Mouse (Mus musculus) midbrain, embryonic 13.5 days (tissue): Measurements from ENCODE around the gene Psma5. TPM values are rescaled to one million over a fixed set of nuclear protein-coding genes. Genes with fewer than 3 reads are reported as not detected.

ENCODE experiments used
- ATAC-seq: fragments of 200-750 bp; cut with Nextera tagmentation; 2 replicates; pipeline ENCODE4 v1.8.0; 2017; ENCODE audit warnings: mild to moderate bottlenecking, moderate TSS enrichment, moderate library complexity
- H3K27ac ChIP-seq: fragments of 300-500 bp; sonication (generic); 2 replicates; pipeline ENCODE4 v1.5.1; 2015; ENCODE audit warnings: inconsistent platforms, mild to moderate bottlenecking, moderate library complexity
- H3K27me3 ChIP-seq: fragments of 300-500 bp; sonication (generic); 2 replicates; pipeline ENCODE4 v1.6.1; 2015; ENCODE audit warnings: mild to moderate bottlenecking, inconsistent platforms
- H3K36me3 ChIP-seq: fragments of 300-500 bp; sonication (generic); 2 replicates; pipeline ENCODE4 v1.6.1; 2015; ENCODE audit warnings: mild to moderate bottlenecking, inconsistent platforms
- H3K4me1 ChIP-seq: fragments of 300-500 bp; sonication (generic); replicated peaks from 2 replicates; pipeline ENCODE4 v1.6.1; 2015; ENCODE audit warnings: inconsistent platforms
- H3K4me2 ChIP-seq: fragments of 300-500 bp; sonication (generic); replicated peaks from 2 replicates; pipeline ENCODE4 v1.6.1; 2015; ENCODE audit warnings: moderate library complexity, mild to moderate bottlenecking, inconsistent platforms
- H3K4me3 ChIP-seq: fragments of 300-500 bp; sonication (generic); replicated peaks from 2 replicates; pipeline ENCODE4 v1.5.1; 2015; ENCODE audit warnings: mild to moderate bottlenecking, inconsistent platforms
- H3K9ac ChIP-seq: fragments of 300-500 bp; sonication (generic); replicated peaks from 2 replicates; pipeline ENCODE4 v1.6.1; 2015; ENCODE audit warnings: mild to moderate bottlenecking, inconsistent platforms
- H3K9me3 ChIP-seq: fragments of 300-500 bp; sonication (generic); 2 replicates; pipeline ENCODE4 v1.6.1; 2016; ENCODE audit warnings: mild to moderate bottlenecking, inconsistent platforms
- WGBS: fragments of 180-500 bp; shearing (Covaris S2); methylation state at CpG from one replicate; pipeline ENCODE4 v1.1.7; 2015; 5-methylcytosine and 5-hydroxymethylcytosine counted together
- polyA plus RNA-seq: library from polyadenylated mRNA; unstranded; fragments of >200 nt; fragmentation: Nextera tagmentation; extraction: Ambion mirVana; gene quantifications from 2 replicates; pipeline ENCODE4 v1.2.1, GENCODE M21; 2015

Psma5 gene
- polyA plus RNA-seq, 1 experiment from 2014 or later = 257 TPM

DNA sequence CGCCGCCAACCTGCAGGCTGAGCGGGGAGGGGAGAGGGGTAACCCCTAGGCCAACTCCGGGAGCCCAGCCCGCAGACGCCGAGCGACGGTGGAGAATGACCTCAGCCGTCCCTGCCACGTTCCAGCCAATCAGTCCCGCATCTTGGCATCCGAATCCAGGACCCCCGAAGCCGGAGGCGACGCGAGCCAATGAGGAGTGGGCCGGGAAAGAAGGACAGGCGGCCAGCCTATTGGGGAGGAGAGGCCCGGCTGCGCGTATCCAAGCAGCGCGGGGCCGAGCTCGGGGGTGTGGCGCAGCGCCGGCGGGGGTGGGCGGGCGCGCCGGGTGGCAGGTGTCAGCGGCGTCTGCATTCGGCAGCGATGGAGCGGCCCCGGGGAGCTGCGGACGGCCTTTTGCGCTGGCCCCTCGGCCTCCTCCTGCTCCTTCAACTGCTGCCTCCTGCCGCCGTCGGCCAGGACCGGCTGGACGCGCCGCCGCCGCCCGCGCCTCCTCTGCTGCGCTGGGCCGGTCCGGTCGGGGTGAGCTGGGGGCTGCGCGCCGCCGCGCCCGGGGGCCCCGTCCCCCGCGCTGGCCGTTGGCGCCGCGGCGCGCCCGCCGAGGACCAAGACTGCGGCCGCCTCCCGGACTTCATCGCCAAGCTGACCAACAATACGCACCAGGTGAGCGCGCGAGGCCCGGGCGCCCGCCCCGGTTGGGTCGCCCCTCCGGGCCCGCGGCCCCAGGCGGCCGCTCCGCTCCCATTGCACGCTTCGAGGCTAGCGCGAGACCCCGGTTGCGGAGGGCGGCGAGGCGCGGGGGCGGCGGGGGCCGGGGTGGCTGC, 27.3 kb downstream of the Psma5 start, which contains the start of gene Sort1:
Sort1 (plus strand) TSS at position 302 of the 821 bp plus-strand sequence.
- peak within 1 kb of the TSS; percentile 98 for H3K4me3 ChIP-seq
- H3K27me3 ChIP-seq = no peaks in the 10 kb centered on the region
- under 1% methylated on average over 83 of the region's 109 CpGs for WGBS
- H3K4me1 ChIP-seq = peaks cover 53% of the 10 kb centered on the region
- H3K27ac ChIP-seq = peak within 1 kb of the TSS; percentile 91
- no peaks in the 10 kb centered on the region for H3K9me3 ChIP-seq
- peak within 1 kb of the TSS; percentile 71 for H3K4me2 ChIP-seq
- peak within 1 kb of the TSS; percentile 96 for H3K9ac ChIP-seq
- H3K36me3 ChIP-seq = peaks cover 10% of the 10 kb centered on the region; the same call in 1 of the 2 replicates
- peak; percentile 99 for ATAC-seq

DNA sequence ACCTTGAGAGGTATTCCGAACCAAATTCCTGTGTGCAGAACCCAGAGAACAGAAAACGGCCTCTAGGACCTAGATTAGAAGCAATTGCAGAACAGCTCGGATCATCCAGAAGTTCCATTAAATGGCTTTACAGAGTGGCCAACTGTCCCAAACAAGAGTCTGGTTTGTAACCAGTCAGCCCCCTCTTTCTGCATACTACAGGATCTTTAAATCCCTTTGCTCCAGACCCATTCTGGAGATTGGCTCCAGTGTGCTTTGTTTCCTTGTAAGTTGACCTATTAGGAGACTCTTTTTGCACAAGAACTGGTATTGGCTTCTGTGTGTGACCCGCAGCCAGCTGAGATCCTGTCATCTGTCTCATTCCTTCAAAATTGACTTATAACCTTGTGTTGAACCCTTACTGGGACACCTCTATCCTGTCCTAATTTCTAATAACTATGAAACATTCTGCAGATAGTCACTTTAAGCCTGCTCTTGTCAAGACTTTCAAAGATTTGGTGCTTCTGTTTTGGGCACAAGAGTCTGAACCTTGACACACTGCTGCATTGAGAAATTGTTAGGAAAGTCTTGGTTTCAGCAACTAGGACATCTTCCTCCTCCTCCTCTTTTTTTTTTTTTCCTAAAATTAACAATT, 28.5 kb downstream of the Psma5 start:
- peak overlapping the region; percentile 71 for H3K4me2 ChIP-seq
- no peak overlapping the region for H3K27ac ChIP-seq
- H3K4me1 ChIP-seq = peaks cover 63% of the 10 kb centered on the region
- no peak for ATAC-seq
- peak overlapping the region; percentile 98 for H3K4me3 ChIP-seq
- H3K9ac ChIP-seq = peak overlapping the region; percentile 96
- 46% methylated on average over 4 of the region's 4 CpGs for WGBS
- peaks cover 1% of the 10 kb centered on the region; the same call in 1 of the 2 replicates for H3K36me3 ChIP-seq
- H3K9me3 ChIP-seq = no peaks in the 10 kb centered on the region
- no peaks in the 10 kb centered on the region for H3K27me3 ChIP-seq

DNA sequence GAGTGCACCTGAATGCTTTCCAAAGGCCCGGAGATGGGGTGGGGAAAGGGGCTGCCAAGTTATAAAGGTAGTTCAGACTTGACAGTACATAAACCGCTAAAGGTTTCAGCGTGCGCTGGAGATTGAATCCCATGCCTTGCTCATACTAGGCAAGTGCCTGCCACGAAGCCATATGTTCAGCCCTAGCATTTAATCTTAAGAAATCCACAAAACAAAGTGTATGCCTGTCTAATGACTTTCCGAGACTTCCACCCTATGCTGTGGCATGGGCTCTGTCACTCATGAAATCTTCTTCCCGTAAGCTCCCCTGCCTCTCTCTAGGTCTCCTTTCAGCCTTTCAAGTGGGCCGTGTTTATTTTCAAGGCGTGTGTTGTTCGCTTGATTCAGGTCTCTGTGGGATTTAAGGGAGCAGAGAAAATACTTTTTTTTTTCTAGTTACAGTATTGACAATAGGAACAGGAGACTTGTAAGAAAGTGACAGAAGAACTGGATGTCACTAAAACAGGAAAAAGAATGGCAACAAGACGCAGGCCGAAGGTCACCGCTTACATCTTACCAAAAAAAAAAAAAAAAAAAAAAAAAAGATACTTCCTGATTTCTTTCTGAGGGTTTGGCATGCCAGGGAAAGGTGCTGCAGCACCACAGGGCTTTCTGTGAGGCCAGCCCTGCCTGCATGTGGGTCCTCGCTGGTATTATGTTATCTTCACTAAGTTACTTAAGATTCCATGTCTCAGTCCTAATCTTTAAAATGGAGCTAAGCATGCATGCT, 30.1 kb downstream of the Psma5 start:
- Histone ChIP-seq H3K4me1 (peaks cover 75% of the 10 kb centered on the region), H3K27me3 (no peaks in the 10 kb centered on the region), H3K27ac (peak overlapping the region; percentile 57; the same call in 1 of the 2 replicates), H3K9ac (peak overlapping the region; percentile 39; the same call in 1 of the 2 replicates), H3K36me3 (0 out of 2 replicates have a peak, but pooled peaks cover 2% of the 10 kb centered on the region), H3K4me2 (peak overlapping the region; percentile 71), H3K9me3 (no peaks in the 10 kb centered on the region), H3K4me3 (peak overlapping the region; percentile 11)
- 56% methylated on average over 14 of the region's 14 CpGs for WGBS
- no peak for ATAC-seq

DNA sequence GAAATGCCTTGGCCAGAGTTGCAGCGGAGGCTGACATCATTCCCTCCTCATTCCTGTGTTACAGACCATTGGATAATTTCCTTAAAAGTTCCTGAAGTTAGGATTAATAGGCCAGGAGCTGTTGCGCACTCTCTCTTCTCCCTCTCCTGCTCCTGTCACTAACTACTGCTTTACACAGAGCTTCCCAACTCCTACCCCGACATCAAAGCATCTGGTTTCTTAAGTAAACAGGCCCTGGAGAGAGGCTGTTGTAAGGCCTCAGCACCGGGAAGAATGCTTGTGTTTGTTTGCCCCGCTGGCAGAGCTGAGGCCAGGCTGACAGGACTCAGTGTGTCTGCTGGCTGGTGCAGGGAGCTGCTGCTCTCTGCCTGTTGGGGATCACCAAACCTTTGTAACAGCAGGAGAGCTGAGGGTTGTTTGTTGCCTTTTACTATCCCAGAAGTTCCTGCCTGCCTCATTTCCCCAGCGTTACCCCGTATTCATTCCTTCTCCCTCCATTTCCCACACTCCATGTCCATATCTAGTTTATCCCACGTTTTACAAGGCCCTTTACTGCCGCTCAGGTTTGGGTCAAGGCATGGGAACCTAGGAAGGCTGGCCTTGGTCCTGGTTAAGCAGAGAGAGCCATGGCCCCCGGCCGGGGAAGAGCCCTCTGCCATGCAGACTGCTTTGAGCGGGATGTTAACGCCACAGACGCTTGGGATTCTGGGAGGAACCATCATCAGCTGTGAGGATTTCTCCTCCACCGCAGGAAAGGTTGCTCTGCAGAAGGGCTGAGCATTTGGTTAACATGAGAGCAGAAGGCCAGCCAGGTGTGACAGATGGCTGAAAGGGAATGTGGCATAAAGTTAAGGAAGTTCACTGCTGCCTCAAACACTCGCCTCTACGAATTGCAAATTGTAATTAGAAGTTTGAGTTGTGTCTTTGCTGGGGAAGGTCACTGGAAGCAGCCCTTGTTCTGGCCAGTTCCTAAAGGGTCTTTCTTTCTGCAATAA, 31.4 kb downstream of the Psma5 start:
- Histone ChIP-seq H3K9ac (peak overlapping the region; percentile 57), H3K4me3 (peak overlapping the region; percentile 2)
- no peak for ATAC-seq

DNA sequence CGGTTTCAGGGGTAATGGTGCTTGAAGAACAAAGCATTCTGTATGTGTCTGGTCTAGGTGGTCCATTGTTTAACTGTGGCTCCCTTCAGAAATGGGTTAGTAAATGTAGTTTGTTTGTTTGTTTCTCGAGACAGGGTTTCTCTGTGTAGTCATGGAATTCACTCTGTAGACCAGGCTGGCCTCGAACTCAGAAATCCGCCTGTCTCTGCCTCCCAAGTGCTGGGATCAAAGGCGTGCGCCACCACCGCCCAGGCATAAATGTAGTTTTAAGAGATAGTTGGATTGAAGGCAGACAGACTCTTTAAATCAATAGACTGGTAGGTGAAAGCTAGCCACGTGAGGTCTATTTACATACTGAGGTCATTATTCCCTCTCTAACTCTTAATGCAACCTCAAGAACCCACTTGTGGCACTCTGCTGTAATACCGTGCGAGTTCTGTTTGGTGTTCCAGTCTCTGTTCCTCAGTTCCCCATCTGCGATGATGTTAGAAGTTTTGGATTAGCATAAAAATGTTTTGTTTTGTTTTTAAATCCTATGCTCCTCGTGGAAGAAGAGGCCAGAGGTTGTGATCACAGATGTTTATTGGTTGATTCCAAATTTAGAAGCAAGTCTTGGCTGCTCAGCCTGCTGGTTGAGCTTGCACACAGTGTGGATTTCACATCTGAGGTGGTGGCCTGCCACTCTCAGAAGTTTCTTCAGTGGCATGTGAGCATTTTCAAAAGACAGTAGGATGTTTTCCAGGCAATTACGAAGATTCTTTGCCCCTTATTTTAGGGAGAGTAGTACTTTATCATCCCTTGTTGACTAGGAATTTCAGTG, 32.8 kb downstream of the Psma5 start:
- no peak for ATAC-seq

More for the DNA sequence above, 31.4 kb downstream of the Psma5 start:
- H3K36me3 ChIP-seq = 0 out of 2 replicates have a peak, but pooled peaks cover 2% of the 10 kb centered on the region
- H3K9me3 ChIP-seq = no peaks in the 10 kb centered on the region
- 12% methylated on average over 17 of the region's 17 CpGs for WGBS
- H3K27me3 ChIP-seq = no peaks in the 10 kb centered on the region
- peaks cover 72% of the 10 kb centered on the region for H3K4me1 ChIP-seq
- H3K27ac ChIP-seq = peak overlapping the region; percentile 57
- H3K4me2 ChIP-seq = peak overlapping the region; percentile 71

DNA sequence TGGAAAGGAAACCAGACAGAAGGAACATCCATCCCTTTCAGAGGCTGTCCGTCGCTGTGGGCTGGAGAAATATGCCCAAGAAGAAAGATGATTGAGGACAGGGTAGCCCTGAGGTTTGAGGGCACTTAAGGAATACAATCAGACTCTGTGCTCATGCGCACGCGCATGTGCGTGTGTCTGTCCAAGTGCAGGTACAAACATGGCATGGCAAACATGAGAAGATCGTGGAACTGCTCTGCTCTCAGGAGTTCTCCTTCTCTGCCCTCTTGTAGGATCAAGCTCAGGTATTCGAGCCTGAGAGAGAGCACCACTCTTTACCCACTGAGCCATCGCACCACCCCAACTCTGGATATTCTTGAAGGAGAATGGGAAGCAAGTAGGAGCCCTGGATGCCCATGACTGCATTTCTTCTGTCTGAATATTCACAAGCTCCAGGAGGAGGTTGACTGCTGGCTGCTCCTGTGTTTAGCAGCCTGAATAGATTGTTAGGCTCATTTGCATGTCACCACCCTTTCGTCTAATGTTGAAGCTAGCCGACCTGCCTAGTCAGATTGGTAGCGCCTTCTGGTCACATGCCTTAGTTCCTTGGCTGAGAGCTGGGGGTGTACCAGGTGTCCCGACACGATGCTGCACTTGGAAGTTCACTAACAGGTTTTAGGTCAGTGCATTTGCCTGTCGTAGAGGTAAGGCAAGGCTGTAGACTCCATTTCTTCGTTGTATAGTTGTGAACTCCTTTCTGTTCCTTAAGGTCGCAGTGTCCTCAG, 34.5 kb downstream of the Psma5 start:
- H3K27ac ChIP-seq = no peak overlapping the region
- no peak overlapping the region for H3K4me2 ChIP-seq
- H3K9me3 ChIP-seq = no peaks in the 10 kb centered on the region
- H3K4me1 ChIP-seq = peaks cover 81% of the 10 kb centered on the region
- WGBS = 71% methylated on average over 17 of the region's 17 CpGs
- no peak overlapping the region for H3K9ac ChIP-seq
- no peak overlapping the region for H3K4me3 ChIP-seq
- no peak for ATAC-seq
- H3K36me3 ChIP-seq = 0 out of 2 replicates have a peak, but pooled peaks cover 2% of the 10 kb centered on the region
- no peaks in the 10 kb centered on the region for H3K27me3 ChIP-seq

More for the DNA sequence above, 32.8 kb downstream of the Psma5 start:
- H3K36me3 ChIP-seq = 0 out of 2 replicates have a peak, but pooled peaks cover 2% of the 10 kb centered on the region
- peaks cover 80% of the 10 kb centered on the region for H3K4me1 ChIP-seq
- H3K27ac ChIP-seq = no peak overlapping the region
- H3K27me3 ChIP-seq = no peaks in the 10 kb centered on the region
- H3K9ac ChIP-seq = no peak overlapping the region
- no peak overlapping the region for H3K4me3 ChIP-seq
- 81% methylated on average over 13 of the region's 13 CpGs for WGBS
- H3K4me2 ChIP-seq = no peak overlapping the region
- H3K9me3 ChIP-seq = no peaks in the 10 kb centered on the region

DNA sequence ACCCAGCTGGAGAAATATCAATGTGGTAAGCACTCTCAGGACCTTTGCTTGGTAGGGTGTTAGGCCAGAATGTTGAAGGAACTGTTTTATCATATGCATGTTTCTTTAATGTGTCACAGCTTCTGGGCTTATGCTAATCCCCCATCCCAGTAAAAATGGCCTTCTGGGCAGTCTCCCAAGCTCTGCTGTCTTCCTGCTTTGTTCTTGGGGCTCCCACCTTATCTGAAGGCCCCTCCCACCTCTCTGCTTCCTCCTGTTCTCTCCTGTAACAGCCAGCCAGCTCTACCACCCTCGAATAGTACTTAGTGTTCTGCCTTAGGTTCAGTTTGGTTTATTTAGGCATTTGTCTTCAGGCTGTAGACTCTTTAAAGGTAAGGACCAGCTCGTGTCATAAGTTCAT, 37.7 kb downstream of the Psma5 start:
- Histone ChIP-seq H3K36me3 (0 out of 2 replicates have a peak, but pooled peaks cover 2% of the 10 kb centered on the region), H3K4me2 (no peak overlapping the region), H3K9me3 (no peaks in the 10 kb centered on the region), H3K27me3 (no peaks in the 10 kb centered on the region), H3K27ac (peak overlapping the region; percentile 16; the same call in 1 of the 2 replicates), H3K4me3 (no peak overlapping the region), H3K9ac (no peak overlapping the region), H3K4me1 (peaks cover 72% of the 10 kb centered on the region)
- no peak for ATAC-seq
- 53% methylated on average over 2 of the region's 2 CpGs for WGBS

DNA sequence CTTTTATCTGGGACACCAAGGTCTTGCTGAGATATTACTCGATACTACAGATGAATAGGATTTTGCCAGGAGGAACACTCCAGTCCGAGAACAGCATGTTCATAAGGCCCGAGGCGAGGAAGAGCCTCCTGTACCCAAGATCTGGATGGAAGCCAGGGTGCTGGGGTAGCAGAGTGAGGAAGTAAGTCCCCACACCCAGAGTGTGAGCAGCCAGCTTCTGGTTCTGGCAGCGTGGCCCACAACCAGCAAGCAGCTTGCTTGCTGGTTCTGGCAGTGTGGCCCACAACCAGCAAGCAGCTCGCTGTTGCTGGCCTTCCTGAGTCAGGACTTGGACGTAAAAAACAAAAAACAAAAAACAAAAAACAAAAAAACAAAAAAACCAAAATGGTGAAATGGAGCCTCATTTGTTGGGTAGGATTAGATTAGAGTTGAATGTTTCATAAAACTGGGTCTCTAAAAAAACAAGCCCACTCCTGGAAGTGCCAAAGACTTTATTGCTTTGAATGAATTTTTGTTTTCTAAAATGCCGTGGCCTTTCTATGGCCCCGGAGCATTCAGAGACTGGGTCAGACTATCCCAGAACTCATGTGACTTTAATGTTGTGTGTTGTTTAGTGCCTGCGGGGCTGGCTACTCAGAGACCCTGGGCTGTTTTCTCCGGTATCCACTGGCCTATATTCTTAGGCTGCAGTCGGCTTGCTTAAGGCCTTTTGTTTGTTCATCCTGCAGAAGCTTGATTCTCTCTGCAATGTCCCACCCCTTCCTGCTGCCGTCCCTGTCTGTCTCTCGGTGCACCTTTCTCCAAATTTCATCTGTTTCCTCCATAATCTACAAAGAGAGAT, 38.9 kb downstream of the Psma5 start:
- 26% methylated on average over 14 of the region's 14 CpGs for WGBS
- peaks cover 63% of the 10 kb centered on the region for H3K4me1 ChIP-seq
- no peaks in the 10 kb centered on the region for H3K27me3 ChIP-seq
- H3K27ac ChIP-seq = peak overlapping the region; percentile 78
- peak overlapping the region; percentile 41 for H3K4me2 ChIP-seq
- peak; percentile 41 for ATAC-seq
- 0 out of 2 replicates have a peak, but pooled peaks cover 2% of the 10 kb centered on the region for H3K36me3 ChIP-seq
- no peaks in the 10 kb centered on the region for H3K9me3 ChIP-seq
- peak overlapping the region; percentile 52; the same call in 1 of the 2 replicates for H3K9ac ChIP-seq
- peak overlapping the region; percentile 5; the same call in 1 of the 2 replicates for H3K4me3 ChIP-seq
